Mouse (Mus musculus) kidney, postnatal 14 days (tissue): Measurements from ENCODE around the gene Psmc3ip.

ENCODE experiments used
- DNase-seq: peaks from one replicate; pipeline ENCODE4 v3.0.0; 2022; ENCODE audit warnings: mixed read lengths

The Psmc3ip gene

DNA sequence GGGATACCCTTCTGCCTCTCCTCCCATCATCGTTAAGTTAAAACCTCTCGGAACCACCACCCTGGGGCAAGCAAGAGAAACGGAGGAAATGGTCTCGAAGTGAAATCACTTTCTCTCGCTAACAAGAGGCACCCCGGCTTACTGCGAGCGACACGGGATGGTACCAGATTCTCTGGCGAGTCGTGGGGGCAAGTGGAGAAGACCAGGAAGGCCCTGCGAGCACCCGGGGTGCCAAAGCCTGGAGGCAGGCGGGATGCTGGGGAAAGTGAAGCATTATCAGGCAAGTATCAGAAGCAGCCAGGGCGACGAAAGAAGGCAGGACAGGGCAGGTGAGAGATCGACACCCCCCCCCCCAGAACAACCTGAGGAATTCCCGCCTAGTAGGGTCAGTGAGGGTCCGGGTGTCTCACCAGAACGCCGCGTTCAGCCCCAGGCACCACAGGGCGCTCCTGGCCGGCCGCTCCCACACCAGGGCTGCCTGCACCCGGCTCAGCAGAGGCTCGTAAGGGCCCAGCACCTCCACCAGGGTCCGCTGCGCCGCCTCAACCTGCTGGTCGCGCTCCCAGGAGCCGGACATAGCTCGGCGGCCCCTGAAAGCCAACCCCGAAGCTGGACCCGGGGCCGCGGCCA is 24.0 kb upstream of the Psmc3ip start:
- DNase-seq: peak; percentile 17

DNA sequence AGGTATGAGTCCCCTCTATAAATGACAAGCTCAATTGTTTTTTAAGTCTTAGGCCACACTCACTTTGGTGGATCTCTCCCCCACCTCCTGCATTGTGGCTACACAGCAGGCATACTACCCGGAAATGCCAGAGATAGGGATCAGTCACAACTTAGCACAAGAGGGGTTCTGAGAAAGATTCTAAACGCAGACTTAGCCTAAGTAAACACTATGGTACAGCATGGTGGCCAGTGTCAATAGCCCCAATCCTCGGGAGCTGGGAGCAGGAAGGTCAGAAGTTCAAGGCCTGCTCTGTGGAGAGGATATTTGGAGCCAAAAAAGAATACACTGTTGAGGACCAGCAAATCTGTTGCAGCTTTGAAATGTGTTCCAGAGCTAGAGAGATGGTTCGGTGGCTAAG is 22.9 kb upstream of the Psmc3ip start:
- DNase-seq: no peak

DNA sequence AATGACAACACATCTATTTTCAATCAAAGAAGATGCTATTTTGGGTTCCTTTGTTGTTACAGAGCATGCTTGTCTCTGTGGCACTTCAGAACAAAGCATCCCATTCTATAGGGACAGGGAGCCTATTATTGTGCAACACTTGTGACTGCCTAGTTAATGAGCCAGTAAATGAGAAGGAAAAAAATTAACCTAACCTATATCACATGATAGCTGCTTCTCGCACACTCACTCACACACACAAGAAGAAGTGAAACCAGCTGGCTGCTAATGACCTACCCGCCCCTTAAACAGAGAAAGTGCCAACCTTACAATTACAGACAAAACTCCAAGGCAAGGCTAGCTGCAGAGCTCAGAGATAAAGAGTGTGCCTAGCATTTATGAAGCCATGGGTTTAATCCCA is 20.3 kb upstream of the Psmc3ip start:
- no peak for DNase-seq

- DNase-seq: no peak
These were observed 16.9 kb upstream of the Psmc3ip start for GRCm38 (mm10) chr11:101112186-101112585.

DNA sequence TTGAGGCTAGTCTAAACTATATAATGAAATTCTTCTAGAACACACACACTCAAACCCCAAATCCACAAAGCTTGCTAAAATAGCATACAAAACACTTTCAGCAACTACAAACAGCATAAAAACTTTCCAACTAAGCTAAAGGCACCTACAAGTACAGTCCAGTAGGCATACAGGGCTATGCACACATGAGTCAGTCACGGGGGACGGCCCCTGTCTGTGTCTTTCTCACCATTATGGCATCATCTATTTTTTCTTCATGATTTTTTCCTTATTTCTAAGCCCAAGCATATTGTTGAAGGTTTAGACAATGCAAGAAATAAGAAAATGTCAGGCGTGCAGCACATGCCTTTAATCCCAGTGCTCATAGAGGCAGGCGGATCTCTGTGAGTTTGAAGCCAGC is 15.9 kb upstream of the Psmc3ip start:
- no peak for DNase-seq

GRCm38 (mm10) chr11:101110708-101111107 is 15.5 kb upstream of the Psmc3ip start:
- no peak for DNase-seq

GRCm38 (mm10) chr11:101109351-101109750 is 14.1 kb upstream of the Psmc3ip start:
- DNase-seq: no peak

DNA sequence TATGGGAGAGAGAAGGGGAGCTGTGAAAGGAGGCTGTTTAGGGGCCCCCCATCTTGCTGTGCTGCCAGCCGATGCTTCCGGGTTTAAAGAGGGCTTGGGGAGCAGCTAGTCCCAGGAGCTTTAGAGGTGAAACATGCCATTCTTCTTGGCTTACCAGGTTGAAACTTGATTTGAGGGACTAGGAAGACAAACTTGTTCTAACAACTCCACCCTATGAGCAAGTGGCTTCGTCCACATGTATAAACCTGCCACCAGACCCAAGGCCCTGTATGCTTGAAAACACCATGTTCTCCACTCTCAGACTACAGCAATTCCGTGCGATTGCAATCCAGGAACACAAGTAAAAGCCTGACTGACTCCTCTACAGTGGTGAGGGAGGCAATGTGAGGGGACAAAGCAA is 7.8 kb upstream of the Psmc3ip start:
- DNase-seq: no peak

DNA sequence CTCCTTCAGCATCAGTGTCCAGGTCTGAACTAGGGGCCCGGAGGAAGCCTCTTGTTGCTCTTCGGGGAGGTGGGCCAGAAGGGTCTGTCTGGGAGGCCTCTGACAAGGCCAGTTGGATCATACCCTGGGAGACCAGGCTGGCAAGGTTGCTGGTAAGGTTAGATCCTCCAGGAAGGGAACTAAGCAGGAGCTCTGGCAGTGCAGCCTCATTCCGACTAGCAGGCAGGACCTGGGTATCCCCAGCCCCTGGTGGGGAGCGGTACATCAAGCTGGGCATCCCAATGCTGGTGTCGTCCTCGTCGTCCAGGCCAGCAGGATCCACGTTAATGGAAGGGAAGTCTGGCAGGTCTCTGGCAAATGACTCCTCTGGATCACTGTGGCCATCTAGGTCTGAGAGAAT is 3.0 kb upstream of the Psmc3ip start:
- no peak for DNase-seq

- no peak for DNase-seq
These were observed 314 bp downstream of the Psmc3ip start for GRCm38 (mm10) chr11:101094930-101095313.

GRCm38 (mm10) chr11:101089931-101090330 is 5.3 kb downstream of the Psmc3ip start:
- no peak for DNase-seq

- DNase-seq: peak; percentile 39
These were observed 7.6 kb downstream of the Psmc3ip start for GRCm38 (mm10) chr11:101087682-101088055.

GRCm38 (mm10) chr11:101086756-101087681 is 8.2 kb downstream of the Psmc3ip start, which contains the start of gene Mlx:
Gene Mlx, plus strand, starts transcription at chr11:101087277.
- DNase-seq: peak; percentile 95

DNA sequence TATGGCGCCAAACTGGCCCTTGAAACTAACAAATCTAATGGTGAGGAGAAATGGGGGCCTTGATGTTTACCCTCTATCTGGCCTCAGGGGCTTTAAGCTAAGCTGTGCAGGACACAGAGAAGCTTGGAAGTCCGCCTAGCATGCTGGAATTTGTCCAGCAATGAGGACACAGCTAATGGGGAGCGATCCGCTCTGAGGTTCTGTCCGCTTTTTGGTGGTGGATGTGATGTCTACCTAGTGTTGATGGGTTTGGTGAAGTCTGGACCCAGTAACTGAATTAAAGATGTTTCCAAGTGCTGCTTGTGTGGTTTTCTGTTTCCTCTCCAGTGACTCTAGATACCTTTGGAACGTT is 8.9 kb downstream of the Psmc3ip start:
- peak; percentile 35 for DNase-seq

GRCm38 (mm10) chr11:101085617-101086322 is 9.5 kb downstream of the Psmc3ip start:
- no peak for DNase-seq

- DNase-seq: no peak
These were observed 10.4 kb downstream of the Psmc3ip start for GRCm38 (mm10) chr11:101084811-101085210.

GRCm38 (mm10) chr11:101084246-101084645 is 11.0 kb downstream of the Psmc3ip start:
- DNase-seq: no peak

DNA sequence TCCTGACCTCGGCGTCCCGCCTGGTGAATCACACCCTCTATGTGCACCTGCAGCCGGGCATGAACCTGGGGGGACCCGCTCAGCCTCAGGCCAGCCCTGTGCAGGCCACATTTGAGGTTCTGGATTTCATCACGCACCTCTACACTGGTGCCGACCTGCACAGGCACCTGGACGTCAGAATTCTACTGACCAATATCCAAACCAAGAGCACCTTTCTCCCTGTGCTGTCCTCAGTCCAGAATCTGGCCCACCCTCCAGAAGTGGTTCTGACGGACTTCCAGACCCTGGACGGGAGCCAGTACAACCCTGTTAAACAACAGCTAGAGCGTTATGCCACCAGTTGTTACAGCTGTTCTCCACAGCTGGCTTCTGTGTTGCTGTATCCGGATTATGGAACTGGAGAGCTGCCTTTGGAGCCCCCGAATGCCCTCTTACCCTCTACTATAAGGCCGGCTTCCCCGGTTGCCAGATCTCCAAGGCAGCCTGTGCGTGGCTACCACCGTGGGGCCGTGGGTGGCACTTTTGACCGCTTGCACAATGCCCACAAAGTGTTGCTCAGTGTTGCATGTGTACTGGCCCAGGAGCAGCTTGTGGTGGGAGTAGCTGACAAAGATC is 12.0 kb downstream of the Psmc3ip start:
- DNase-seq: peak; percentile 69

DNA sequence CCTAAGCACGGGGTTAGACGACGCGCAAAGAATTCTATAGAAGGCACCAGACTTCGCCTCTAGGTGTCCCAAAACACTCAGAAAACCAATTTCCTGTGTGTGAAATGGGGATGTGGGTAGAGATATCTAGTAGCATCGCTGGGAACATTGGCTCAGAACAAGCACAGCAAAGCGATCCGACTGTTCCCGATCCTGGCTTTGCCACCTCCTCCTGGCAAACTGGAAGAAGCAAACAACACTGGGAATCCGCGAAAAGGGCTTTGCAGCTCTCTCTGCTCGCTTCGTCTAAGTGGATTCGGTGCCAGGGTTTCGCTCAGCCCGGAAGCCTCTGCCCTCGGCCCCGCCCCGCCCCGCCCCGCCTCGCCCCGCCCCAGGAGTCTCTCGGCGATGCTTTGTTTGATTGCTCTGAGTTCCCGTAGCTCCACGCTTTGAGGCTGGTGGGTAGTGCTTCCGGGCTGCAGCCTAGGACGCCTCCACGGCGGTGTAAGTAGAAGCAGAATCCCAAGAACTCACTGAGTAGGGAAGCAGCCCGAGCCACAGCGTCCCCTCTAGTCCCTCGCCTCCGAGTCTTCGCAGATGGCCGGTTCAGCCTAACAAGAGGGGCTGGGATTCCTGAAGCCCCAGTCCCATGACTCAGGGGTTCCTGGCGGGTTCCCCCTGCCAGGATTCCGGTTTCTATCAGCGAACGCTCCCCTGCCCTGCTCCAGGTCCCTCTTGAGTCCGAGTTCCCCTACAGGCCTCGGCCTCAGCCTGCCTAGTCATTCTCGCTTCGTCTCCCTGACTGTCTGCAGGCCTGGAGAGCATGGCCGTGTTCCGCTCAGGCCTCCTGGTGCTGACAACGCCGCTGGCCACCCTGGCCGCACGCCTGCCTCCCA is 12.8 kb downstream of the Psmc3ip start, which contains the start of gene Coasy:
Gene Coasy (plus strand): TSS at position 358 of the 875 bp plus-strand sequence.
- DNase-seq: peak; percentile 92

- no peak for DNase-seq
These were observed 13.6 kb downstream of the Psmc3ip start for GRCm38 (mm10) chr11:101081659-101082058.

GRCm38 (mm10) chr11:101080421-101080820 is 14.8 kb downstream of the Psmc3ip start:
- no peak for DNase-seq

GRCm38 (mm10) chr11:101079746-101080145 is 15.5 kb downstream of the Psmc3ip start:
- no peak for DNase-seq
